Mouse (Mus musculus) lung, embryonic 14.5 days (tissue): ENCODE data around the gene Tomm20. TPM values are rescaled to one million over a fixed set of nuclear protein-coding genes. Genes with fewer than 3 reads are reported as not detected.

Experiments
- ATAC-seq: fragments of 200-750 bp; cut with Nextera tagmentation; 2 replicates; pipeline ENCODE4 v1.8.0; 2017; ENCODE audit warnings: mild to moderate bottlenecking, moderate TSS enrichment, moderate library complexity; ENCODE audit not compliant: insufficient read depth
- DNase-seq: peaks from one replicate; pipeline ENCODE4 v3.0.0-alpha.2; 2015
- H3K27ac ChIP-seq: fragments of 300-500 bp; sonication (generic); 2 replicates; pipeline ENCODE4 v1.5.1; 2014; ENCODE audit warnings: low read depth, mild to moderate bottlenecking, moderate library complexity
- H3K27me3 ChIP-seq: fragments of 300-500 bp; sonication (generic); 2 replicates; pipeline ENCODE4 v1.6.1; 2014; ENCODE audit warnings: low read length, control low read depth; ENCODE audit not compliant: insufficient read depth
- H3K36me3 ChIP-seq: fragments of 300-500 bp; sonication (generic); 2 replicates; pipeline ENCODE4 v1.6.1; 2014; ENCODE audit warnings: control low read depth; ENCODE audit not compliant: insufficient read depth
- H3K4me1 ChIP-seq: fragments of 300-500 bp; sonication (generic); 2 replicates; pipeline ENCODE4 v1.6.1; 2014; ENCODE audit warnings: antibody characterized with exemption, control low read depth; ENCODE audit not compliant: insufficient read depth
- H3K4me2 ChIP-seq: fragments of 300-500 bp; sonication (generic); 2 replicates; pipeline ENCODE4 v1.6.1; 2014; ENCODE audit warnings: mild to moderate bottlenecking
- H3K4me3 ChIP-seq: fragments of 300-500 bp; sonication (generic); 2 replicates; pipeline ENCODE4 v1.5.1; 2014; ENCODE audit warnings: low read depth, low read length
- H3K9ac ChIP-seq: fragments of 300-500 bp; sonication (generic); 2 replicates; pipeline ENCODE4 v1.6.1; 2014
- H3K9me3 ChIP-seq: fragments of 300-500 bp; sonication (generic); 2 replicates; pipeline ENCODE4 v1.6.1; 2016; ENCODE audit warnings: low read depth, low read length, control low read depth
- CTCF ChIP-seq: IDR thresholded peaks from 2 replicates; pipeline ENCODE4 v1.5.1; 2016; ENCODE audit warnings: antibody characterized with exemption, low read depth
- WGBS: fragments of 180-500 bp; shearing (Covaris S2); extraction: QIAGEN DNeasy Blood & Tissue Kit; methylation state at CpG from one replicate; pipeline ENCODE4 v1.1.7; 2014; 5-methylcytosine and 5-hydroxymethylcytosine counted together
- polyA plus RNA-seq: library from polyadenylated mRNA; unstranded; fragments of >200 nt; fragmentation: Nextera tagmentation; extraction: Ambion mirVana; gene quantifications from 2 replicates; pipeline ENCODE4 v1.2.1, GENCODE M21; 2014

Tomm20 gene
- polyA plus RNA-seq, 1 experiment from 2014 or later = 218 TPM

DNA sequence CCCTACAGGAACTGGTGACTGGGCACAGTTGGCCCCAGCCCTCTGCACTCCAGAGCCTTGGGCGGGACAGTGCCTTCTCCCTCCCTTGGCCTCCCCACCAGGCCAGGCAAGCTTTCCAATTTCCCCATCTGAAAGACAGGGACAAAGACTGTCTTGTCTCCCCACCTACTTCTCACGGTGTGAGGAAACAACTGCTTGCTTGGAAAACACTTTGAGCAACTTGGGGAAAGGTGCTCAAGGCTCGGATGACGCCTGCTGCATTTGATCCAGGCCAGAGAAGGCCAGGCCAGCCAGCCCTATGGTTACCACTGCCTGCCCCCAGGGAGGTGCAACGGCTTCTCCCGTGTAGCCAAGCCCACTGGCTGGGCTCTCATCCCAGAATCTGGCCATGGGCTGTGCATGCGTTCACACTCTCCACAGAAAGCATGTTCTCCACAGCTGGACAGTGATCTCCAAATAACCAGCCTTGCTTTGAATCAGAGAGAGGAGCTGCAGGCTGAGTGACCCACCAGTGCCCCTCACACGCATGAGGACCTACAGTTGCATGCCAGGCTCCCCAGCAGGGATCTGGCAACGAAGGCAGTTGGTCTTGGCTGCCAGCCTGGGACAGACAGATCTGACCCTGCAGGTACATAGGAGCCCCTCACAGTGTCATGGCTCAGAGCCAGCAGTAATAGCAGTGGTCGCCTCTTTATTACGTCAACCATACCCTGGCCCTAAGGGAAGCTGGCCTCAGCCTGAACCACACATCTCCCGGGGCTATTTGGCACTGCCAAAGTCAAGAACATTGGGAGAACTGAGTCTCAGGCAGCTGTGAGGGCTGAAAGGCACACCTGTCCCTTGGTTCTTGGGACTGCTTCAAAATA, 32.2 kb downstream of the Tomm20 start:
- WGBS = 35% methylated on average over 12 of the region's 12 CpGs

DNA sequence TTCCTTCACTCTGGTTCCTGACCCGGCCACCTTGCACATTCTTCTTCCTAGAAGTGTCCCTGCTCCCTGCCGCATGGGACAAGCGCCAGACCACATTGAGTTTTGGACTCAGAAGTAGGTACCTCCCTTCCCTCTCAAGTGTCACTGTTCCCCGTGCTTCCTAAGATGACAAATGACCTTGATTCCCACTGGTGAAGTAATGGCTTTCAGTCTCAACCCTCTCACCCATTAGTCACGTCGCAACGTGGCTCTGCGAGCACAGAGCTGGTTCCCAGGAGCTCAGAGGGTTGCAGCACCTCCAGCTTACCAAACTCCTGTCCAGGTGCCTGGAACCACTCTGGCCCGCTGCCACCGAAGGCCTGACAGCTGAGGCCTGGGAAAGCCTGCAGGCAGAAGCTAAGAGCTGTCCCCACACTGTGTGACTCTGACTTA, 36.3 kb downstream of the Tomm20 start:
- Histone ChIP-seq H3K27me3 (no peaks in the 10 kb centered on the region), H3K4me1 (peaks cover 9% of the 10 kb centered on the region; the same call in 1 of the 2 replicates), H3K27ac (no peak overlapping the region), H3K9me3 (no peaks in the 10 kb centered on the region), H3K4me3 (no peak overlapping the region), H3K36me3 (no peaks in the 10 kb centered on the region), H3K9ac (no peak overlapping the region), H3K4me2 (no peak overlapping the region)
- no peak for DNase-seq
- 44% methylated on average over 10 of the region's 10 CpGs for WGBS
- no peak for ATAC-seq
- no peak for TF ChIP-seq CTCF

More for the DNA sequence above, 32.2 kb downstream of the Tomm20 start:
- no peaks in the 10 kb centered on the region for H3K27me3 ChIP-seq
- H3K4me1 ChIP-seq = peaks cover 16% of the 10 kb centered on the region
- H3K36me3 ChIP-seq = no peaks in the 10 kb centered on the region
- ATAC-seq (peak; percentile 32; the same call in 1 of the 2 replicates), DNase-seq (peak; percentile 58)
- H3K4me2 ChIP-seq = no peak overlapping the region
- no peak for TF ChIP-seq CTCF
- H3K4me3 ChIP-seq = no peak overlapping the region
- no peaks in the 10 kb centered on the region for H3K9me3 ChIP-seq
- no peak overlapping the region; the same call in 1 of the 2 replicates for H3K9ac ChIP-seq
- 0 out of 2 replicates have a peak overlapping the region, but pooled peaks have one; percentile 24 for H3K27ac ChIP-seq

DNA sequence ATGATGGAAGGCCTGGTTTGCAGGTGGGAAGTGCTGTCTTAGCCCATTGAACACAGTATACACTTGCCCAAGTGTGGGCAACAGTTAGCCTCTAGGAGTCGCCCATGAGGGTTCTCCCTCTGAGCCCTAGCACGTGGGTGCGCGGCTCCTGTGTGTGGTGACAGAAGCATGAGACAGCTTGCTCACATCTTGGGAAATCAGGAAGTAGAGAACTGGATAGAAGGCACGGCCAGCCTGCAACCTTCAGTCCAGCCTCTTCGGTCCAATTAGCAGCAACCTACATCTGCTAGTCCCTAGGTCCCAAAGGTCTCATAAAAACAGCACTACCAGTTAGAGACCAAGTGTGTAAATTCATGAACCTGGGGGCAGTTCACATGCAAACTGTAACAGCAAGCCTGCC, 36.8 kb downstream of the Tomm20 start:
- H3K36me3 ChIP-seq = no peaks in the 10 kb centered on the region
- H3K4me3 ChIP-seq = no peak overlapping the region
- 59% methylated on average over 6 of the region's 6 CpGs for WGBS
- H3K9me3 ChIP-seq = no peaks in the 10 kb centered on the region
- H3K4me1 ChIP-seq = peaks cover 9% of the 10 kb centered on the region; the same call in 1 of the 2 replicates
- H3K9ac ChIP-seq = no peak overlapping the region
- ATAC-seq (no peak), DNase-seq (no peak)
- no peak overlapping the region for H3K27ac ChIP-seq
- TF ChIP-seq CTCF = no peak
- no peak overlapping the region for H3K4me2 ChIP-seq
- H3K27me3 ChIP-seq = no peaks in the 10 kb centered on the region

DNA sequence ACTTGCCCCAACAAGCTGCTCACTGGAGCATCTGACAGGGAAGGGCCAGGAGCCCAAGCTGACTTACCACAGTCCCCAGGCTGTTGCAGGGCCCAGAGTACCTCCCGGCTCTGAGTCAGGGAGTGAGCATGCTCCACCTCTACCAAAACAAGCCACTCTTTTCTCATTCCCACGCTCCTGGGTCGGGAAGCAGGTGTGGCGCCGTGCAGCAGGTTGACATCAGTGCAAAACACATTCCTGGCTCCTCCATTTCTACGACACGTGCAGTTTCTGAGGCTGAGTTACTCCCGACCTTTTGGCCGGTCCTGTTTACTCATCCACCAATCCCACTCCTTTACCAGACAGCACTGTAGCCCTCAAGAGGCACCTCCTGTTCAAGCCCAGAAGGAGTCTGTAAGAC, 37.7 kb downstream of the Tomm20 start:
- Histone ChIP-seq H3K4me3 (no peak overlapping the region), H3K4me2 (no peak overlapping the region), H3K27ac (no peak overlapping the region), H3K27me3 (no peaks in the 10 kb centered on the region), H3K9me3 (no peaks in the 10 kb centered on the region), H3K9ac (no peak overlapping the region), H3K4me1 (peaks cover 3% of the 10 kb centered on the region; the same call in 1 of the 2 replicates), H3K36me3 (no peaks in the 10 kb centered on the region)
- ATAC-seq (no peak), DNase-seq (no peak)
- 43% methylated on average over 9 of the region's 9 CpGs for WGBS
- no peak for TF ChIP-seq CTCF

DNA sequence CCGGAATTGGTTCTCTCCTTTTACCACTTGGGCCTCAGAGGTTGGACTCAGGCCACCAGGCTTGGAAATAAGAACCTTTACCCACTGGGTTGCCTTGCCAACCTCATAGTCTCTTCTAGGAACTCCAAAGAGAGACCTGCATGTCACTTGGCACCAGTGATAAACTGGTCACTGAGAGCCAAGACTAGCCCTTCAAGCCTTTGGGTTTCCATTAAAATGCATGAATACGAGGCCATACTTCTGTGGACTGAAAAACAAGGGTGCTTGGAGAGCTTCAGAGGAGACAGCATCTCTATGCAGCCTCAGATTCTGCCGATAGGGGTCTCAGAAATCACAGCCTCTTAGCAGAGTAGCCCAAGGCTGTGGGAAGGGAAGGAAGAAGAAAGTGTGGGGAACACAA, 38.3 kb downstream of the Tomm20 start:
- no peak; the same call in 1 of the 2 replicates for TF ChIP-seq CTCF
- no peak overlapping the region for H3K4me2 ChIP-seq
- peaks cover 3% of the 10 kb centered on the region; the same call in 1 of the 2 replicates for H3K4me1 ChIP-seq
- H3K9ac ChIP-seq = no peak overlapping the region
- DNase-seq = no peak
- ATAC-seq = no peak
- no peaks in the 10 kb centered on the region for H3K9me3 ChIP-seq
- no peaks in the 10 kb centered on the region for H3K27me3 ChIP-seq
- H3K4me3 ChIP-seq = no peak overlapping the region
- H3K36me3 ChIP-seq = no peaks in the 10 kb centered on the region
- no peak overlapping the region for H3K27ac ChIP-seq
- 73% methylated on average over 3 of the region's 3 CpGs for WGBS

DNA sequence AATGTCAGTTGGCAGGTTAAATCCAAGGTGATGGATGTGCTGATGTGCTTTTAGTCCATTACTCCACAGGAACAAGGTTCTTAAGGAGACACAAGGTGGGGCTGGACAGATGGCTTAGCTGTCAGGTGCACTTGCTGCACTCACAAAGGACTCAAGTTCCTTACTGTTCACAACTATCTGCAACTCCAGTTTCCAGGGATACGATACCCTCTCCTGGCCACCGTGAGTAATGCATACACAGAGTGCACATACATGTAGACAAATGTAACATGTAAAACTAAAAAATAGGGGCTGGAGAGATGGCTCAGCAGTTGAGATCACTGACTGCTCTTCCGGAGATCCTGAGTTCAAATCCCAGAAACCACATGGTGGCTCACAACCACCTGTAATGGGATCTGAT, 40.3 kb downstream of the Tomm20 start:
- peak; percentile 51 for DNase-seq
- peak; percentile 56 for TF ChIP-seq CTCF
- Histone ChIP-seq H3K4me2 (no peak overlapping the region), H3K27ac (no peak overlapping the region), H3K4me1 (peaks cover 3% of the 10 kb centered on the region; the same call in 1 of the 2 replicates), H3K9me3 (no peaks in the 10 kb centered on the region), H3K36me3 (no peaks in the 10 kb centered on the region), H3K4me3 (no peak overlapping the region), H3K27me3 (no peaks in the 10 kb centered on the region), H3K9ac (no peak overlapping the region)
- WGBS = 82% methylated on average over 3 of the region's 3 CpGs
- no peak for ATAC-seq

DNA sequence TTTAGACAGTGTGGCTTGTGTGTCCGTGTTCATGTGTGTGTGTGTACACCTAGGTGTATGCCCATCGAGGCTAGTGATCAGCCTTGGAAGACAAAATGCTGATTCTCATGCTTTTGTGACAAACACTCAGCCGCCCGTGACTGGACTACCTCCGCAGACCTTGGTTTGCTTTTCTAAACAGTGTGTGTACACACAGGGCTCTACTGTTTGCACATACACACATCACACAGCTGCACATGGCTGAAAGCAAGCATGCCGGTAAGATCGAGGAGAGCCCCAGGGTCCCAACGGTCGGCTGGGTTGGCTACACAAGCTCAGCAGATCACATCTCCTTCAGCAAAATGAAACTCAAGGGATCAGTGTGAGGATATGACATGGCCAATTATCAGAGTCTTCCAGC, 41.7 kb downstream of the Tomm20 start:
- WGBS = 55% methylated on average over 9 of the region's 9 CpGs

More for the DNA sequence above, 41.7 kb downstream of the Tomm20 start:
- Histone ChIP-seq H3K27ac (no peak overlapping the region), H3K27me3 (no peaks in the 10 kb centered on the region), H3K9ac (no peak overlapping the region), H3K9me3 (no peaks in the 10 kb centered on the region), H3K4me3 (no peak overlapping the region), H3K36me3 (no peaks in the 10 kb centered on the region), H3K4me2 (no peak overlapping the region), H3K4me1 (no peaks in the 10 kb centered on the region; the same call in 1 of the 2 replicates)
- DNase-seq (no peak), ATAC-seq (no peak)
- TF ChIP-seq CTCF = no peak
